Mouse (Mus musculus): ENCODE measurements around the gene Acsbg1.

GRCm38 (mm10) chr9:54668455-54668854 lies 6.8 kb upstream of the Acsbg1 start:
- TF ChIP-seq POLR2A (IDR thresholded peaks at IDR 0.05; ENCODE audit: extremely low read depth, insufficient read depth, low read length), result no peak
- TF ChIP-seq CTCF (IDR thresholded peaks at IDR 0.05; ENCODE audit: low read depth, low read length), result no peak

Measured in liver, adult 2 months (tissue).